Mouse (Mus musculus) forebrain, embryonic 12.5 days (tissue): Measurements from ENCODE around the gene Tie1. TPM values are rescaled to one million over a fixed set of nuclear protein-coding genes. Genes with fewer than 3 reads are reported as not detected.
A peak's percentile ranks its signal among the peaks of the same experiment; 100 is the strongest.

Experiments used
- ATAC-seq: fragments of 200-750 bp; cut with Nextera tagmentation; 2 replicates; pipeline ENCODE4 v1.8.0; 2017; ENCODE audit warnings: moderate TSS enrichment; ENCODE audit not compliant: low FRiP score
- H3K27ac ChIP-seq: fragments of 300-500 bp; sonication (generic); 2 replicates; pipeline ENCODE4 v1.5.1; 2016; ENCODE audit warnings: mild to moderate bottlenecking
- H3K27me3 ChIP-seq: fragments of 300-500 bp; sonication (generic); 2 replicates; pipeline ENCODE4 v1.6.1; 2016; ENCODE audit warnings: mild to moderate bottlenecking
- H3K36me3 ChIP-seq: fragments of 300-500 bp; sonication (generic); replicated peaks from 2 replicates; pipeline ENCODE4 v1.6.1; 2016; ENCODE audit warnings: mild to moderate bottlenecking
- H3K4me1 ChIP-seq: fragments of 300-500 bp; sonication (generic); 2 replicates; pipeline ENCODE4 v1.6.1; 2016
- H3K4me2 ChIP-seq: fragments of 300-500 bp; sonication (generic); 2 replicates; pipeline ENCODE4 v1.6.1; 2016; ENCODE audit warnings: mild to moderate bottlenecking, moderate library complexity
- H3K4me3 ChIP-seq: fragments of 300-500 bp; sonication (generic); replicated peaks from 2 replicates; pipeline ENCODE4 v1.5.1; 2016; ENCODE audit warnings: mild to moderate bottlenecking
- H3K9ac ChIP-seq: fragments of 300-500 bp; sonication (generic); 2 replicates; pipeline ENCODE4 v1.6.1; 2016; ENCODE audit warnings: mild to moderate bottlenecking
- H3K9me3 ChIP-seq: fragments of 300-500 bp; sonication (generic); 2 replicates; pipeline ENCODE4 v1.6.1; 2016
- WGBS: fragments of 180-500 bp; shearing (Covaris S2); methylation state at CpG from one replicate; pipeline ENCODE4 v1.1.7; 2016; 5-methylcytosine and 5-hydroxymethylcytosine counted together
- polyA plus RNA-seq: library from polyadenylated mRNA; unstranded; fragments of >200 nt; fragmentation: Nextera tagmentation; extraction: Ambion mirVana; gene quantifications from 2 replicates; pipeline ENCODE4 v1.2.1, GENCODE M21; 2016

Gene Tie1
- polyA plus RNA-seq, 1 experiment from 2014 or later, result 15.6 TPM

- no peak for ATAC-seq
- Histone ChIP-seq H3K27ac (no peak overlapping the region), H3K27me3 (no peaks in the 10 kb centered on the region), H3K9me3 (0 out of 2 replicates have a peak, but pooled peaks cover 3% of the 10 kb centered on the region), H3K4me1 (no peaks in the 10 kb centered on the region), H3K4me2 (no peak overlapping the region), H3K4me3 (no peak overlapping the region), H3K9ac (no peak overlapping the region), H3K36me3 (no peaks in the 10 kb centered on the region)
- 64% methylated on average over 11 of the region's 11 CpGs for WGBS
These were observed 24.1 kb downstream of the Tie1 start for GRCm38 (mm10) chr4:118465697-118466163.

GRCm38 (mm10) chr4:118464956-118465355, 24.9 kb downstream of the Tie1 start:
- no peaks in the 10 kb centered on the region for H3K4me1 ChIP-seq

GRCm38 (mm10) chr4:118457345-118457975, 32.4 kb downstream of the Tie1 start, which contains the start of gene Mpl:
TSS of gene Mpl (minus strand) at chr4:118457513.
- ATAC-seq, result no peak
- Histone ChIP-seq H3K4me3 (no peak within 1 kb of the TSS), H3K9ac (no peak within 1 kb of the TSS), H3K27me3 (no peaks in the 10 kb centered on the region), H3K9me3 (no peaks in the 10 kb centered on the region), H3K4me1 (no peaks in the 10 kb centered on the region), H3K4me2 (no peak within 1 kb of the TSS), H3K27ac (no peak within 1 kb of the TSS), H3K36me3 (no peaks in the 10 kb centered on the region)
- 74% methylated on average over 9 of the region's 9 CpGs for WGBS

More at GRCm38 (mm10) chr4:118464956-118465355, 24.9 kb downstream of the Tie1 start:
- Histone ChIP-seq H3K9ac (no peak overlapping the region), H3K27ac (no peak overlapping the region), H3K36me3 (no peaks in the 10 kb centered on the region), H3K4me2 (no peak overlapping the region), H3K4me3 (no peak overlapping the region), H3K9me3 (0 out of 2 replicates have a peak, but pooled peaks cover 3% of the 10 kb centered on the region), H3K27me3 (no peaks in the 10 kb centered on the region)
- WGBS, result 93% methylated on average over 3 of the region's 3 CpGs
- no peak for ATAC-seq

GRCm38 (mm10) chr4:118446415-118447153, 43.3 kb downstream of the Tie1 start:
- H3K4me3 ChIP-seq, result peak overlapping the region; percentile 40
- peak; percentile 20; the same call in 1 of the 2 replicates for ATAC-seq
- H3K36me3 ChIP-seq, result no peaks in the 10 kb centered on the region
- H3K4me1 ChIP-seq, result peaks cover 17% of the 10 kb centered on the region
- peaks cover 5% of the 10 kb centered on the region; the same call in 1 of the 2 replicates for H3K27me3 ChIP-seq
- no peak overlapping the region; the same call in 1 of the 2 replicates for H3K27ac ChIP-seq
- no peaks in the 10 kb centered on the region for H3K9me3 ChIP-seq
- H3K9ac ChIP-seq, result peak overlapping the region; percentile 48
- WGBS, result 18% methylated on average over 24 of the region's 24 CpGs
- H3K4me2 ChIP-seq, result peak overlapping the region; percentile 70

- Histone ChIP-seq H3K36me3 (no peaks in the 10 kb centered on the region), H3K4me3 (peak overlapping the region; percentile 40), H3K4me1 (peaks cover 17% of the 10 kb centered on the region), H3K4me2 (peak overlapping the region; percentile 70), H3K27ac (no peak overlapping the region), H3K9me3 (no peaks in the 10 kb centered on the region), H3K9ac (peak overlapping the region; percentile 48), H3K27me3 (peaks cover 5% of the 10 kb centered on the region; the same call in 1 of the 2 replicates)
- 17% methylated on average over 18 of the region's 18 CpGs for WGBS
- peak; percentile 70 for ATAC-seq
These were observed 44.0 kb downstream of the Tie1 start for GRCm38 (mm10) chr4:118445781-118446414.

GRCm38 (mm10) chr4:118445088-118445487, 44.8 kb downstream of the Tie1 start:
- peaks cover 17% of the 10 kb centered on the region for H3K4me1 ChIP-seq
- 83% methylated on average over 10 of the region's 10 CpGs for WGBS
- no peak overlapping the region for H3K4me2 ChIP-seq
- no peaks in the 10 kb centered on the region for H3K36me3 ChIP-seq
- no peak overlapping the region for H3K9ac ChIP-seq
- no peak overlapping the region for H3K4me3 ChIP-seq
- peaks cover 5% of the 10 kb centered on the region; the same call in 1 of the 2 replicates for H3K27me3 ChIP-seq
- H3K27ac ChIP-seq, result no peak overlapping the region
- ATAC-seq, result no peak
- H3K9me3 ChIP-seq, result no peaks in the 10 kb centered on the region

- H3K9ac ChIP-seq, result peak overlapping the region; percentile 81
- peaks cover 29% of the 10 kb centered on the region for H3K36me3 ChIP-seq
- no peak for ATAC-seq
- WGBS, result 11% methylated on average over 12 of the region's 12 CpGs
- no peaks in the 10 kb centered on the region for H3K9me3 ChIP-seq
- no peaks in the 10 kb centered on the region for H3K27me3 ChIP-seq
- H3K4me2 ChIP-seq, result peak overlapping the region; percentile 85
- peaks cover 38% of the 10 kb centered on the region for H3K4me1 ChIP-seq
- peak overlapping the region; percentile 93 for H3K27ac ChIP-seq
- H3K4me3 ChIP-seq, result peak overlapping the region; percentile 80
These were observed 52.0 kb downstream of the Tie1 start for GRCm38 (mm10) chr4:118437829-118438253.

GRCm38 (mm10) chr4:118436820-118437603, 52.8 kb downstream of the Tie1 start, which contains the start of gene Cdc20:
TSS of gene Cdc20 (minus strand) at chr4:118437352.
- H3K4me1 ChIP-seq, result peaks cover 38% of the 10 kb centered on the region
- peak within 1 kb of the TSS; percentile 81 for H3K9ac ChIP-seq
- no peaks in the 10 kb centered on the region for H3K9me3 ChIP-seq
- H3K27ac ChIP-seq, result peak within 1 kb of the TSS; percentile 93
- peak within 1 kb of the TSS; percentile 80 for H3K4me3 ChIP-seq
- under 1% methylated on average over 67 of the region's 67 CpGs for WGBS
- H3K36me3 ChIP-seq, result peaks cover 37% of the 10 kb centered on the region
- H3K27me3 ChIP-seq, result no peaks in the 10 kb centered on the region
- peak; percentile 96 for ATAC-seq
- peak within 1 kb of the TSS; percentile 85 for H3K4me2 ChIP-seq

- Histone ChIP-seq H3K27ac (no peak overlapping the region), H3K9ac (no peak overlapping the region), H3K4me2 (no peak overlapping the region), H3K27me3 (no peaks in the 10 kb centered on the region), H3K4me1 (peaks cover 50% of the 10 kb centered on the region), H3K4me3 (no peak overlapping the region), H3K36me3 (peaks cover 56% of the 10 kb centered on the region), H3K9me3 (no peaks in the 10 kb centered on the region)
- WGBS, result 75% methylated on average over 8 of the region's 8 CpGs
- no peak for ATAC-seq
These were observed 57.5 kb downstream of the Tie1 start for GRCm38 (mm10) chr4:118432332-118432731.

GRCm38 (mm10) chr4:118429215-118429895, 60.5 kb downstream of the Tie1 start:
- H3K4me2 ChIP-seq, result peak overlapping the region; percentile 83
- no peak overlapping the region for H3K4me3 ChIP-seq
- no peak for ATAC-seq
- H3K9me3 ChIP-seq, result no peaks in the 10 kb centered on the region
- H3K36me3 ChIP-seq, result peaks cover 42% of the 10 kb centered on the region
- H3K9ac ChIP-seq, result no peak overlapping the region
- H3K27me3 ChIP-seq, result no peaks in the 10 kb centered on the region
- H3K27ac ChIP-seq, result no peak overlapping the region
- 65% methylated on average over 7 of the region's 7 CpGs for WGBS
- H3K4me1 ChIP-seq, result peaks cover 29% of the 10 kb centered on the region
